Mouse (Mus musculus): ENCODE measurements around the gene Msrb3. TPM values are rescaled to one million over a fixed set of nuclear protein-coding genes. Genes with fewer than 3 reads are reported as not detected.

Gene Msrb3
- polyA plus RNA-seq, 1 experiment from 2014 or later = 3.2 TPM

DNA sequence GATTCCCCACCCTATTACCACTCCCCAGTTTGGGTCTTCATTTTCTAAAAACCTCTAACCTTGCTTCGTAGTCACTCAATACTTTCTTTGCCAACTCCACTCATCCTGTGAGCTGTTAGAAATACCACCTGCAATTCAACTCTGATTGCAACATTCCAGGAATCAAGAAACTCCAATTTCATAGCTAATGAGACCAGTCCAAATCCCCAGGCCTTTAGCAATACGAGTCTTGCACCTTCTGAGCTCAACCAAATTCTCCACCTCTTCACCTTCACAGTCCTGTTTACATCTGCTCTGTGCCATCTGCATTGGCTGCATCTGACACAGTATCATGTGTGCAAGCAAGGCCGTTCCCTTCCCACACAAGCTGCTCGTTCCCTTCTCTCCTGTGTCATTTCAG lies 5.0 kb downstream of the Msrb3 start:
- no peak overlapping the region for H3K4me3 ChIP-seq
- no peak overlapping the region for H3K27ac ChIP-seq (replicated peaks)
- peaks cover 40% of the 10 kb centered on the region for H3K27me3 ChIP-seq (ENCODE audit: low read depth, poor library complexity, severe bottlenecking)
- DNase-seq (ENCODE audit: low spot score) = no peak
- 95% methylated on average over 4 of the region's 4 CpGs for WGBS
- peaks cover 5% of the 10 kb centered on the region; the same call in 1 of the 2 replicates for H3K36me3 ChIP-seq
- H3K9me3 ChIP-seq (replicated peaks) = peaks cover 9% of the 10 kb centered on the region; the same call in 1 of the 2 replicates
- H3K4me1 ChIP-seq = peaks cover 12% of the 10 kb centered on the region

DNA sequence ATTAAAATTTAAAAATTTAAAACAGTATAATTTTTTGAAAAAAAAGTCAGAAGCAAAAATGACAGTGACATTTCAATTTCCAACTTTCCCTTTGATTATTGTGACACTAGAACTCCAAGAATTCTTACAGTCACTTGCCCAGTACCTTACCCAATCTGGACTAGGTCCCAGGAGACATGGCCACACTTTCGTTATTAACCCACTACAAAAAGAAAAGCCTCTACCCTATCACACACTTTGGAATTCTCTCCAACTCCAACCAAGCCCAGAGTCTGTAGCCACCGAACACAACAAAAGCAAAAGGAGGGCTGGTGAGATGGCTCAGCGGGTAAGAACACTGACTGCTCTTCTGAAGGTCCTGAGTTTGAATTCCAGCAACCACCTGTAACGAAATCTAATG lies 7.8 kb downstream of the Msrb3 start:
- peaks cover 5% of the 10 kb centered on the region; the same call in 1 of the 2 replicates for H3K36me3 ChIP-seq
- no peak overlapping the region for H3K4me3 ChIP-seq
- H3K27ac ChIP-seq (replicated peaks) = no peak overlapping the region
- peaks cover 13% of the 10 kb centered on the region; the same call in 1 of the 2 replicates for H3K9me3 ChIP-seq (replicated peaks)
- H3K27me3 ChIP-seq (ENCODE audit: low read depth, poor library complexity, severe bottlenecking) = peaks cover 15% of the 10 kb centered on the region
- 95% methylated on average over 4 of the region's 4 CpGs for WGBS
- peaks cover 3% of the 10 kb centered on the region; the same call in 1 of the 2 replicates for H3K4me1 ChIP-seq
- no peak for DNase-seq (ENCODE audit: low spot score)

GRCm38 (mm10) chr10:120890592-120890991 lies 8.3 kb downstream of the Msrb3 start:
- H3K4me3 ChIP-seq = no peak overlapping the region
- WGBS = 91% methylated on average over 1 of the region's 1 CpGs

DNA sequence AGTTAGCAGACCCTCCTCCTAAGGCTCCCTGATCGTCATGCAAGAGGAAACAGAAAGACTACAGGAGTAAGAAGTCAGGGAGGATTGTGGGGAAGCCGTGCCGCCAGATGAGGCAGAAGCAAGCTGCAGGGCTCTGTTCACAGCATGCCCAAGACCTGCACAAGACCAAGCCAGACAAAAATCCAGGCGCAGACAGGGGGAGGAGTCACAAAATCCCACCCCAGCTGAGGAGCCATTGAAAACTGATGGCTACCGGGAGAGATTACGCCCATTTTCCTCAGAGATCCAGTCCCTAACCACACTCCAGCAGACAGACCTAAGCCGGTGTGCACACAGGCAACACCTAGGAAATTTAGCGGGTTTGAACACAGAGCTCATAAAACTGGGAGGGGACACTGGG lies 10.4 kb downstream of the Msrb3 start:
- DNase-seq (ENCODE audit: low spot score) = no peak
- Histone ChIP-seq H3K27ac (replicated peaks) (no peak overlapping the region), H3K9me3 (replicated peaks) (peaks cover 13% of the 10 kb centered on the region; the same call in 1 of the 2 replicates), H3K4me3 (no peak overlapping the region), H3K4me1 (peaks cover 11% of the 10 kb centered on the region), H3K36me3 (peaks cover 11% of the 10 kb centered on the region), H3K27me3 (ENCODE audit: low read depth, poor library complexity, severe bottlenecking) (0 out of 2 replicates have a peak, but pooled peaks cover 4% of the 10 kb centered on the region)
- 93% methylated on average over 8 of the region's 8 CpGs for WGBS

More at GRCm38 (mm10) chr10:120890592-120890991, 8.3 kb downstream of the Msrb3 start:
- H3K27ac ChIP-seq (replicated peaks) = no peak overlapping the region
- peaks cover 5% of the 10 kb centered on the region; the same call in 1 of the 2 replicates for H3K36me3 ChIP-seq
- peaks cover 13% of the 10 kb centered on the region; the same call in 1 of the 2 replicates for H3K9me3 ChIP-seq (replicated peaks)
- no peak for DNase-seq (ENCODE audit: low spot score)
- H3K4me1 ChIP-seq = no peaks in the 10 kb centered on the region
- H3K27me3 ChIP-seq (ENCODE audit: low read depth, poor library complexity, severe bottlenecking) = peaks cover 9% of the 10 kb centered on the region

DNA sequence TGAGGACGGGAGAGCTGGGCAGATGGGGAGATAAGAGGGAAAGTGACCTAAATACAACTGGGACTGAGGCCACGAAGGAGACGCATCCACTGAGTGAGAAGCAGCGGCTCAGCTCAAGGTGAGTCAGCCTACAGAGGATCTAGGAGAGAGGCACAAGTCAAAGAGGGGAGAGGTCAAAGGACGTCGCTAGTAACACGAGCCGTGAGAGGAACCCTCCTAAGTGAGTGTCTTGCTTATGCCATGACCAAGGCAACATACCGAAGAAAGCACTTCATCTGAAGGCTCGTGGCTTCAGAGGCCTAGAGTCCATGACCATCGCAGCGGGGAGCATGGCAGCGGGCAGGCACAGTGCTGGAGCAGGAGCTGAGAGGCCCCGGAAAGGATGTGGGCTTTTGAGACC lies 14.7 kb downstream of the Msrb3 start:
- Histone ChIP-seq H3K36me3 (peaks cover 7% of the 10 kb centered on the region; the same call in 1 of the 2 replicates), H3K27ac (replicated peaks) (peak overlapping the region; percentile 85), H3K27me3 (ENCODE audit: low read depth, poor library complexity, severe bottlenecking) (0 out of 2 replicates have a peak, but pooled peaks cover 4% of the 10 kb centered on the region), H3K4me1 (peaks cover 32% of the 10 kb centered on the region), H3K9me3 (replicated peaks) (peaks cover 4% of the 10 kb centered on the region; the same call in 1 of the 2 replicates), H3K4me3 (no peak overlapping the region)
- no peak for DNase-seq (ENCODE audit: low spot score)
- WGBS = 88% methylated on average over 14 of the region's 14 CpGs

GRCm38 (mm10) chr10:120883732-120884131 lies 15.2 kb downstream of the Msrb3 start:
- peaks cover 4% of the 10 kb centered on the region; the same call in 1 of the 2 replicates for H3K9me3 ChIP-seq (replicated peaks)
- 0 out of 2 replicates have a peak, but pooled peaks cover 4% of the 10 kb centered on the region for H3K27me3 ChIP-seq (ENCODE audit: low read depth, poor library complexity, severe bottlenecking)
- H3K4me3 ChIP-seq = no peak overlapping the region
- DNase-seq (ENCODE audit: low spot score) = no peak
- peaks cover 7% of the 10 kb centered on the region; the same call in 1 of the 2 replicates for H3K36me3 ChIP-seq
- 44% methylated on average over 4 of the region's 4 CpGs for WGBS
- peaks cover 32% of the 10 kb centered on the region for H3K4me1 ChIP-seq
- peak overlapping the region; percentile 85 for H3K27ac ChIP-seq (replicated peaks)

DNA sequence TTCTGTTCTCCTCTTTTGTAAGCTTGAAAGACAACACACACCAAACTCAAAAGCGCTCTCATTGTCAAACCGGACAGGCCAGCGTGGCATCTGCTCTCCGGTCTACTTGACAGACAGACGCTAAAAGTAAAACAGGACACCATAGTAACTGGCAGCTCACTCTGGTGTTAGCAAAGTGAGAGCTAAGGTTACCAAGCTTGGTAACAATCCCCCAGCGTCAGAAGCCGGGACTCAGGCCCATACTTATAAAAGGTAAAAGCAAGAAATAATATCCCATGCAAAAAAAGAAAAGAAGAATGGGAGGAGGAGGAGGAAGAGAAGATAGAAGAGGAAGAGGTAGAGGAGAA lies 15.9 kb downstream of the Msrb3 start:
- H3K27ac ChIP-seq (replicated peaks) = peak overlapping the region; percentile 85
- 7% methylated on average over 7 of the region's 7 CpGs for WGBS
- H3K9me3 ChIP-seq (replicated peaks) = no peaks in the 10 kb centered on the region; the same call in 1 of the 2 replicates
- H3K36me3 ChIP-seq = peaks cover 7% of the 10 kb centered on the region; the same call in 1 of the 2 replicates
- peaks cover 32% of the 10 kb centered on the region for H3K4me1 ChIP-seq
- DNase-seq (ENCODE audit: low spot score) = no peak
- H3K27me3 ChIP-seq (ENCODE audit: low read depth, poor library complexity, severe bottlenecking) = 0 out of 2 replicates have a peak, but pooled peaks cover 4% of the 10 kb centered on the region
- peak overlapping the region; percentile 54 for H3K4me3 ChIP-seq

DNA sequence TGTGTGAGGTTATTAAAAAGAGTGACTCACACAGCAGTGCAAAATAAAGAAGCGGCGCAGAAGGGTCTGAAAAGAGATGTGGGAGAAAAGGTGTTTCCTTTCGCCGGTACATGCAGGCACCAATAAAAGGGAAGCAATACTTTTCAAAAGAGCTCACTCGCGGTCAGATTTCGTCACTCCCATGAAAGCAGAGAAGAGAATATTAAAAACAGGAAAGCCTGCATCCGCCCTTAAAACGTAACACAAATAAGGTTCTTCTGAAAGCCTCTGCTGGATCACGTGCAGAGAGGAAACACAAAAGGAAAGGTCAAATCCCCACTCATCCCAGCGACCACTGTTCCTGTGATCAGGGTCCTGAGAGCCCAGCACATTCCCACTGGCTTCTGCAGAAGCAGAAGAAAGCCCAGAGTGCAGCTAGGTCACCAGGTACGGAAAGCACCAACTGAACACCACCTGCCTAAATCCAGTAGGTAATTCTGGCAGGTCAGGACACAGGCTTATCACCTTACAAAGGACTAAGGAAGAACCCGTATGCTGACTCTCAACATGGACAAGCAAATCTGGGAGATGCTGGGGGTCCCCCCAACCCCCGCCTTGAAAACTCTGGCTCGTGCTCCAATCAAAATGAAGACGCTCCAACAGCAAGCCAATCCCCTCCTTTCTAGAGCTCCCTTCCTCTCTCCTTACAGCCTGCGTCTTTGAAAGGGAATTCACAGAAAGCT lies 16.4 kb downstream of the Msrb3 start:
- peak overlapping the region; percentile 85 for H3K27ac ChIP-seq (replicated peaks)
- DNase-seq (ENCODE audit: low spot score) = peak; percentile 79
- WGBS = 16% methylated on average over 17 of the region's 17 CpGs
- H3K4me1 ChIP-seq = peaks cover 32% of the 10 kb centered on the region
- 0 out of 2 replicates have a peak, but pooled peaks cover 4% of the 10 kb centered on the region for H3K27me3 ChIP-seq (ENCODE audit: low read depth, poor library complexity, severe bottlenecking)
- H3K9me3 ChIP-seq (replicated peaks) = no peaks in the 10 kb centered on the region; the same call in 1 of the 2 replicates
- H3K4me3 ChIP-seq = peak overlapping the region; percentile 54
- H3K36me3 ChIP-seq = peaks cover 7% of the 10 kb centered on the region; the same call in 1 of the 2 replicates

DNA sequence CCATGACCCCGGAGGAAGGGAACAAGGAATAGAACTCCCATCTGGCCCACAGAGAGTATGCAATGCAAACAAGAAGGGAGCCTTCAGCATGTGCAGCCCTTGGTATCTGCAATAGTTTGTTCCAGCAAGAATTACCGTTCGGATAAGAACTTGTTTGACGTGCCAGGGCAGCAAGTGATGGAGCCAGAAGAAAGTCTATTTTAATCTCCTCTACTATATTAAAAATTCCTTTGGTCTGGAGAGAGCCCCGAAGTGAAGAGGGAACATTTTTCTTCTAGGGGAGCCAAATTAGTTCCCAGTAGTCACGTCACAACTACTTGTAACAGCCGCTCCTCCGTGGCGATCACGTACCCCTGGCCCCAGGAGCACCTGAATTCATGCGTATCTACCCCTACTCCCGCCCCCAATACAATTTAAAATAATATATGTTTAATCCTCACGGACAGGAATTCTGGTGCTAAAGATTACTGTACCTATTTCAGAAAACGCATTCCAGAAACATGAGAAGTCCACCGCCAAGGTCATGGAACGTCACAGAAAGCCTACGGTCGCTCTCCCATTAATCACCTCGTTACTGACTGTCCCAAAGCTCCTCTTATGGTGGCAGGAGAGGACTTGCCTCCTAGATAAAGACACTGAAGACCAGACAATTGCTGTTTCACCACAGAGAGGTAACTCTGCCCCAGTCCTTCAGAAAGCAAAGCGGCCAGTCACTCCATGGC lies 22.2 kb downstream of the Msrb3 start:
- 80% methylated on average over 20 of the region's 20 CpGs for WGBS
- Histone ChIP-seq H3K9me3 (replicated peaks) (no peaks in the 10 kb centered on the region), H3K4me1 (peaks cover 24% of the 10 kb centered on the region), H3K36me3 (no peaks in the 10 kb centered on the region), H3K4me3 (no peak overlapping the region), H3K27me3 (ENCODE audit: low read depth, poor library complexity, severe bottlenecking) (peaks cover 5% of the 10 kb centered on the region), H3K27ac (replicated peaks) (no peak overlapping the region)
- DNase-seq (ENCODE audit: low spot score) = no peak

DNA sequence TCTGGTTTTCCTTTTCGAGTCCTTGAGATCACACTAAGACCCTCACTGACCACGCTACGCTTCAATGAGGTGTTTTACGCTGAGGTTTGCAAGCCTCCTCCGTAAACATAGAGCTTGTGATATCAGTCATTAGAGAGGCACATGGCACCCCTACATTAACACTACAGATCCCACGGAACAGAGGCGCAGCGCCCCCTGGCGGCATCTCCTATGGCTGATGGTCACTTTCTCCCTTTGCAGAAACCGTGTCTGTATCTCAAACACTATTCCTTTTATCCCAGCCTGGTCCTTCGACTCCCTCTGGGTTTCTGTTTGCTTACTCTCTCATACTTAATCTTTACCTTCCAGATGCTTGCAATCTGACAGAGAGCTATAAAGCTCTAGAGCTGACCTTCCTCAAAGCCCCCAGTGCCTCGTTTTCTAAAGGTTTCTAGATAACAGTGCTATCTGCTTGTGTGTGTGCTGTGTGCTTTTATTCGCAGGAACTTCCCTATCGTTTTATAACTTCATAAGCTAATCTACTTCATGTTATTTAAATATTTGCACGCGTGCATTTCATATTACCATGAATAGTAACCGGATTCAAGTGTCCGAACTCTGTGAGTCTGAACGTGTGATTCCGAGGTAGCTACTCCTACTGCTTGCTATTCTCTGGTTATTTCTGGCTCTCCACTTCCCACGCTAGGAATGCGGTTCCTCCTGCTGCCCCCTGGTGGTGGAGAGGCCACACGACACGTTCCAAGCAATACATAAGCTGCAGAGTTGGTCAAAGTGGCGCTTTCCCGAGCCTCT lies 23.0 kb downstream of the Msrb3 start:
- H3K4me1 ChIP-seq = peaks cover 20% of the 10 kb centered on the region
- peaks cover 5% of the 10 kb centered on the region for H3K27me3 ChIP-seq (ENCODE audit: low read depth, poor library complexity, severe bottlenecking)
- H3K9me3 ChIP-seq (replicated peaks) = no peaks in the 10 kb centered on the region
- DNase-seq (ENCODE audit: low spot score) = peak; percentile 88
- H3K27ac ChIP-seq (replicated peaks) = no peak overlapping the region
- H3K36me3 ChIP-seq = no peaks in the 10 kb centered on the region
- 18% methylated on average over 26 of the region's 26 CpGs for WGBS
- H3K4me3 ChIP-seq = peak overlapping the region; percentile 37

DNA sequence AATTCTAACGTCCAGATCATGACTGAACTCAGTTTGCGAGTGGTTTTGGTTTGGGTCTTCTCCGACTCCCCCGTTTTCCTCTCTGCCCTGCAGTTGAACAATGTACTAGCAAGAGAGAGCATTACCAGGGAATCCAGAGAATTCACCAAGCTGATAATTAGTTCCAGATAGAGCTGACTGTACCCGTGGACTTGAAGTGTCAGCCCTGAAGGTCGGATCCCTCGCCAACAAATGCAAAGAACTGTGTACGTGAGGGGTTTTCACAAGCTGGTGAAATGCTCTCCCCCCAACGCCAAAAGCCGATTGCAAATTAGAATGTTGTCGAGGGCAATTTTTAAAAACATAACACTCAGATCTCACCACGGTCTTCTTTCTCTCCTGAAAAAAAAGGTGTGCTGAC lies 24.6 kb downstream of the Msrb3 start:
- DNase-seq (ENCODE audit: low spot score) = no peak
- Histone ChIP-seq H3K9me3 (replicated peaks) (no peaks in the 10 kb centered on the region), H3K27ac (replicated peaks) (no peak overlapping the region), H3K36me3 (no peaks in the 10 kb centered on the region), H3K27me3 (ENCODE audit: low read depth, poor library complexity, severe bottlenecking) (peaks cover 5% of the 10 kb centered on the region), H3K4me1 (peaks cover 20% of the 10 kb centered on the region), H3K4me3 (no peak overlapping the region)
- WGBS = 77% methylated on average over 12 of the region's 12 CpGs

DNA sequence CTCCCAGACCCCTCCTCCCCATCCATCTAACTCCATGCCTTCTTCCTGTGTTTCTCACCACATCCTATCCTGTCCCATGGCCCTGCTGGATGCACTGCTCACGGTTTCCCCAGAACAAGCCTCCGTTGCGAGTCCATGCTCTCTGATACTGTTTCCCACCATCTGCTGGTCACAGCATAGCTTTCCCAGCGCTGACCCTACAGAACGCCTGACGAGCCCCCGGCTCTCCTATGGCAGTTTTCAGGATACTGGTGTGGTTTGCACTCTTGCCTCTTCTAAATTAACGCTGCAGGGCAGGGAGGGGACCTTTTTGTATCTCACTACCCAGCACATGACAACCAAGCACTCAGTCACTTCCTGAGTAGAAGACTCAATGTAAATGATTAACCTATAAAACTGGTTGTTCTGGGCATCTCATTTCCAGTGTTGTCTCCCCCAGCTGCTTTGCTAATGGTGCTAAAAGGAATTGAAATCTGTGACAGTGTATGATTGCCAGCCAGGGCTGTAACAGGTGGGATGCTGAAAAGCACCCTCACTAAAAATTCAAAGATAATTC lies 25.2 kb downstream of the Msrb3 start:
- no peak for DNase-seq (ENCODE audit: low spot score)
- 78% methylated on average over 8 of the region's 8 CpGs for WGBS

More for the DNA sequence above, 25.2 kb downstream of the Msrb3 start:
- H3K4me1 ChIP-seq = peaks cover 20% of the 10 kb centered on the region
- H3K4me3 ChIP-seq = no peak overlapping the region
- H3K27ac ChIP-seq (replicated peaks) = no peak overlapping the region
- no peaks in the 10 kb centered on the region for H3K9me3 ChIP-seq (replicated peaks)
- no peaks in the 10 kb centered on the region for H3K36me3 ChIP-seq
- peaks cover 5% of the 10 kb centered on the region for H3K27me3 ChIP-seq (ENCODE audit: low read depth, poor library complexity, severe bottlenecking)

Data from midbrain, embryonic 10.5 days (tissue).